Mouse (Mus musculus) heart, adult 8-10 months (tissue): ENCODE measurements around the gene Ifih1. TPM values are rescaled to one million over a fixed set of nuclear protein-coding genes. Genes with fewer than 3 reads are reported as not detected.

ENCODE experiments used
- DNase-seq: peaks from one replicate; pipeline ENCODE4 v3.0.0; 2022; ENCODE audit warnings: low spot score
- total RNA-seq, 4 experiments: library from RNA; stranded (reverse); gene quantifications; 2 replicates each; pipeline ENCODE4 v1.2.4; 2022

Gene Ifih1
- total RNA-seq: 1 to 10 TPM; 4.7 to 8.1 (median 6.3) TPM

- peak; percentile 80 for DNase-seq
These were observed at the start of gene Ifih1 for GRCm38 (mm10) chr2:62646014-62646645. Gene Ifih1, minus strand, starts transcription at chr2:62646255.

GRCm38 (mm10) chr2:62685934-62686333, 39.9 kb upstream of the Ifih1 start:
- no peak for DNase-seq

GRCm38 (mm10) chr2:62684989-62685595, 39.0 kb upstream of the Ifih1 start:
- DNase-seq: no peak

GRCm38 (mm10) chr2:62681667-62682066, 35.6 kb upstream of the Ifih1 start:
- peak; percentile 34 for DNase-seq

- DNase-seq: no peak
These were observed 26.7 kb upstream of the Ifih1 start for GRCm38 (mm10) chr2:62672788-62673187.

GRCm38 (mm10) chr2:62670767-62671166, 24.7 kb upstream of the Ifih1 start:
- DNase-seq: no peak

GRCm38 (mm10) chr2:62670301-62670700, 24.2 kb upstream of the Ifih1 start:
- no peak for DNase-seq

- no peak for DNase-seq
These were observed 23.8 kb upstream of the Ifih1 start for GRCm38 (mm10) chr2:62669848-62670247.

- no peak for DNase-seq
These were observed 19.5 kb upstream of the Ifih1 start for GRCm38 (mm10) chr2:62665536-62665935.

- DNase-seq: no peak
These were observed 18.8 kb upstream of the Ifih1 start for GRCm38 (mm10) chr2:62664839-62665238.

- DNase-seq: peak; percentile 61
These were observed 18.1 kb upstream of the Ifih1 start, which contains the start of gene Gca for GRCm38 (mm10) chr2:62664135-62664670. Gene Gca, plus strand, starts transcription at chr2:62664285.

GRCm38 (mm10) chr2:62662560-62662959, 16.5 kb upstream of the Ifih1 start:
- DNase-seq: no peak

GRCm38 (mm10) chr2:62660565-62660964, 14.5 kb upstream of the Ifih1 start:
- DNase-seq: no peak

GRCm38 (mm10) chr2:62656072-62656471, 10.0 kb upstream of the Ifih1 start:
- no peak for DNase-seq

- peak; percentile 22 for DNase-seq
These were observed 8.7 kb upstream of the Ifih1 start for GRCm38 (mm10) chr2:62654519-62655338.

GRCm38 (mm10) chr2:62652466-62652865, 6.4 kb upstream of the Ifih1 start:
- no peak for DNase-seq

- DNase-seq: no peak
These were observed 5.8 kb upstream of the Ifih1 start for GRCm38 (mm10) chr2:62651890-62652289.

GRCm38 (mm10) chr2:62646671-62647289, 725 bp upstream of the Ifih1 start:
- no peak for DNase-seq

GRCm38 (mm10) chr2:62645475-62645874, 580 bp downstream of the Ifih1 start:
- peak; percentile 11 for DNase-seq

GRCm38 (mm10) chr2:62644891-62645290, 1.2 kb downstream of the Ifih1 start:
- no peak for DNase-seq

- DNase-seq: peak; percentile 57
These were observed 2.4 kb downstream of the Ifih1 start for GRCm38 (mm10) chr2:62643405-62644305.
